Mouse (Mus musculus) T-cell, adult 66 days (primary cell): ENCODE data around the gene Ddx5. TPM values are rescaled to one million over a fixed set of nuclear protein-coding genes. Genes with fewer than 3 reads are reported as not detected.

Source experiments
- total RNA-seq, 2 experiments: library from RNA; stranded (reverse); gene quantifications; 3 replicates in 1 of 2; 4 replicates in 1 of 2; pipeline ENCODE4 v1.2.4; 2023

Ddx5 gene
- total RNA-seq = 1,000 to 10,000 TPM; 2,745 to 2,752 TPM

GRCm38 (mm10) chr11:106788775-106789459, at the start of gene Ddx5, which contains the start of gene Cep95:
Gene Ddx5 (minus strand): TSS chr11:106789185.
Gene Cep95 (plus strand): TSS chr11:106789252.

GRCm38 (mm10) chr11:106779388-106780088, 9.4 kb downstream of the Ddx5 start, which contains the start of gene Polg2:
Gene Polg2 (minus strand): TSS chr11:106779537.

GRCm38 (mm10) chr11:106751039-106752018, 37.7 kb downstream of the Ddx5 start, which contains the start of gene Milr1:
Gene Milr1 (plus strand): TSS chr11:106751226.

GRCm38 (mm10) chr11:106750121-106750751, 38.7 kb downstream of the Ddx5 start, which contains the start of gene Pecam1:
Gene Pecam1 (minus strand): TSS chr11:106750628.

Other genes with a start within 250 kb of the Ddx5 start
- 10 to 100 TPM; 44.7 to 54.2 TPM for gene Tex2, start 175.8 kb downstream of the Ddx5 start, total RNA-seq
- 100 to 1,000 TPM; 158 to 163 TPM for gene Pecam1, start 38.6 kb downstream of the Ddx5 start, total RNA-seq
- gene Milr1, start 38.0 kb downstream of the Ddx5 start, total RNA-seq = 1 to 10 TPM; 7.3 to 8.7 TPM
- 10 to 100 TPM; 41.4 to 43.5 TPM for gene Polg2, start 9.6 kb downstream of the Ddx5 start, total RNA-seq
- 10 to 100 TPM; 38.1 to 40.7 TPM for gene Cep95, start 67 bp upstream of the Ddx5 start, total RNA-seq
- 10 to 100 TPM; 56.6 to 61.6 TPM for gene Smurf2, start 131.5 kb upstream of the Ddx5 start, total RNA-seq
- gene Kpna2, start 210.4 kb upstream of the Ddx5 start, total RNA-seq = 10 to 100 TPM; 15.9 to 26.5 TPM
- gene 1810010H24Rik, start 236.5 kb upstream of the Ddx5 start, total RNA-seq = under 1 TPM in 1 of 2 experiments, not detected in 1; 0.53 TPM